Mouse (Mus musculus) cerebellum, adult 18-20 months (tissue): ENCODE data around the gene Tmem82.

Source experiments
- DNase-seq, 2 experiments: peaks; one replicate each; pipeline ENCODE4 v3.0.0; 2021

The Tmem82 gene

GRCm38 (mm10) chr4:141605861-141606260 lies 12.6 kb downstream of the Tmem82 start, which contains the start of gene Fblim1:
TSS of gene Fblim1 (minus strand) at chr4:141606096.
- no peak for DNase-seq

GRCm38 (mm10) chr4:141605421-141605820 lies 13.0 kb downstream of the Tmem82 start:
- DNase-seq: no peak

- DNase-seq: no peak
These were observed 13.9 kb downstream of the Tmem82 start for GRCm38 (mm10) chr4:141604493-141604892.

GRCm38 (mm10) chr4:141603921-141604320 lies 14.5 kb downstream of the Tmem82 start:
- DNase-seq: no peak

GRCm38 (mm10) chr4:141602523-141603223 lies 15.8 kb downstream of the Tmem82 start:
- DNase-seq: no peak

GRCm38 (mm10) chr4:141601148-141601862 lies 17.1 kb downstream of the Tmem82 start:
- DNase-seq: no peak

GRCm38 (mm10) chr4:141600364-141600763 lies 18.1 kb downstream of the Tmem82 start:
- DNase-seq: no peak

GRCm38 (mm10) chr4:141599251-141600141 lies 18.9 kb downstream of the Tmem82 start:
- no peak for DNase-seq

- DNase-seq: no peak
These were observed 19.6 kb downstream of the Tmem82 start for GRCm38 (mm10) chr4:141598894-141599250.

GRCm38 (mm10) chr4:141598199-141598893 lies 20.1 kb downstream of the Tmem82 start:
- no peak for DNase-seq

- DNase-seq: no peak
These were observed 21.6 kb downstream of the Tmem82 start for GRCm38 (mm10) chr4:141596700-141597328.

- no peak for DNase-seq
These were observed 22.7 kb downstream of the Tmem82 start for GRCm38 (mm10) chr4:141595605-141596268.

- no peak for DNase-seq
These were observed 23.3 kb downstream of the Tmem82 start for GRCm38 (mm10) chr4:141595138-141595537.

GRCm38 (mm10) chr4:141591547-141591946 lies 26.9 kb downstream of the Tmem82 start:
- DNase-seq: no peak

GRCm38 (mm10) chr4:141583919-141584318 lies 34.5 kb downstream of the Tmem82 start:
- DNase-seq: no peak

GRCm38 (mm10) chr4:141581051-141581450 lies 37.4 kb downstream of the Tmem82 start:
- DNase-seq: no peak

- no peak for DNase-seq
These were observed 39.6 kb downstream of the Tmem82 start for GRCm38 (mm10) chr4:141578833-141579232.

GRCm38 (mm10) chr4:141576877-141577276 lies 41.6 kb downstream of the Tmem82 start:
- no peak for DNase-seq

GRCm38 (mm10) chr4:141576404-141576803 lies 42.0 kb downstream of the Tmem82 start:
- DNase-seq: no peak

- peak; percentile 77 to 84 for DNase-seq
These were observed 43.4 kb downstream of the Tmem82 start for GRCm38 (mm10) chr4:141574789-141575702.
